Mouse (Mus musculus): ENCODE results near the gene Cactin.

- TF ChIP-seq CTCF (IDR thresholded peaks at IDR 0.05; ENCODE audit: control insufficient read depth, insufficient read depth, insufficient read length) (no peak), CEBPB (IDR thresholded peaks at IDR 0.05; ENCODE audit: low read depth) (no peak)
Measured at GRCm38 (mm10) chr10:81288601-81289000, 32.3 kb upstream of the Cactin start.
